Mouse (Mus musculus): ENCODE measurements around the gene Eif4enif1. TPM values are rescaled to one million over a fixed set of nuclear protein-coding genes. Genes with fewer than 3 reads are reported as not detected.
"Not testable (repeated sequence)": the region's sequence is repeated elsewhere in the genome, so short reads cannot be mapped to it uniquely, and the experiment has no call there.

Gene Eif4enif1
- total and polyA plus RNA-seq, 3 experiments: 42.8 to 235 (median 103) TPM

DNA sequence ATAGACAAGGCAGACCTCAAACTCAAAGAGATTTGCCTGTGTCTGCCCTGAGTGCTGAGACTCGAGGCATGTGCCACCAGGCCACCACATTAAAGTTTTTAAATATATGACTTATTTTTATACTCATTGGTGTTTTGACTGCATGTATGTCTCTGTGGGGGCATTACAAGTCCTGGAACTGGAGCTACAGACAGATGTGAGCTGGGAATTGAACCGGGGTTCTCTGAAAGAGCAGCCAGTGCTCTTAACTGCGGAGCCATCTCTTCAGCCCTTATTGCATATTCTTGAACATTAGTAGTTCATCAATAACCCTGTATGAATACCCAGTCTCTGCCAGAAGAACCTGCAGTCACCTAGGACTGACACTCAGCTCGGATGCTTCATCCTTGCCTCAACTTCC is 43.4 kb upstream of the Eif4enif1 start:
- H3K79me2 ChIP-seq (ENCODE audit: control insufficient read depth, insufficient read depth, low read length, poor library complexity); H3K9ac ChIP-seq (ENCODE audit: control insufficient read depth, low read depth, low read length, poor library complexity, severe bottlenecking); H3K27me3 ChIP-seq (ENCODE audit: control insufficient read depth in 1 of 2, insufficient read depth in 2 of 2, low read length in 2 of 2); H3K4me3 ChIP-seq (ENCODE audit: control insufficient read depth in 1 of 2, insufficient read depth in 1 of 2, low read depth in 2 of 2, low read length in 2 of 2); H3K27ac ChIP-seq (ENCODE audit: control insufficient read depth, low read depth, low read length); H3K4me1 ChIP-seq (ENCODE audit: control insufficient read depth in 1 of 2, insufficient read depth in 2 of 2, low read length in 2 of 2); H3K36me3 ChIP-seq (ENCODE audit: control insufficient read depth in 1 of 2, insufficient read depth in 2 of 2, low read length in 2 of 2); H3K9me3 ChIP-seq (replicated peaks; ENCODE audit: insufficient read depth, low read length); DNase-seq (ENCODE audit: low read depth, low spot score): not testable (repeated sequence)

- H3K9ac ChIP-seq (ENCODE audit: control insufficient read depth, low read depth, low read length, poor library complexity, severe bottlenecking); H3K79me2 ChIP-seq (ENCODE audit: control insufficient read depth, insufficient read depth, low read length, poor library complexity); DNase-seq (ENCODE audit: low read depth, low spot score); H3K27ac ChIP-seq (ENCODE audit: control insufficient read depth, low read depth, low read length); H3K4me1 ChIP-seq (ENCODE audit: control insufficient read depth in 1 of 2, insufficient read depth in 2 of 2, low read length in 2 of 2); H3K27me3 ChIP-seq (ENCODE audit: control insufficient read depth in 1 of 2, insufficient read depth in 2 of 2, low read length in 2 of 2); H3K36me3 ChIP-seq (ENCODE audit: control insufficient read depth in 1 of 2, insufficient read depth in 2 of 2, low read length in 2 of 2); H3K9me3 ChIP-seq (replicated peaks; ENCODE audit: insufficient read depth, low read length); H3K4me3 ChIP-seq (ENCODE audit: control insufficient read depth in 1 of 2, insufficient read depth in 1 of 2, low read depth in 2 of 2, low read length in 2 of 2): not testable (repeated sequence)
Observed at GRCm38 (mm10) chr11:3161370-3161769, 40.8 kb upstream of the Eif4enif1 start.

- H3K27me3 ChIP-seq (ENCODE audit: control insufficient read depth in 1 of 2, insufficient read depth in 2 of 2, low read length in 2 of 2); H3K27ac ChIP-seq (ENCODE audit: control insufficient read depth, low read depth, low read length); H3K4me3 ChIP-seq (ENCODE audit: control insufficient read depth in 1 of 2, insufficient read depth in 1 of 2, low read depth in 2 of 2, low read length in 2 of 2); H3K4me1 ChIP-seq (ENCODE audit: control insufficient read depth in 1 of 2, insufficient read depth in 2 of 2, low read length in 2 of 2); DNase-seq (ENCODE audit: low read depth, low spot score); H3K79me2 ChIP-seq (ENCODE audit: control insufficient read depth, insufficient read depth, low read length, poor library complexity); H3K9ac ChIP-seq (ENCODE audit: control insufficient read depth, low read depth, low read length, poor library complexity, severe bottlenecking); H3K36me3 ChIP-seq (ENCODE audit: control insufficient read depth in 1 of 2, insufficient read depth in 2 of 2, low read length in 2 of 2); H3K9me3 ChIP-seq (replicated peaks; ENCODE audit: insufficient read depth, low read length): not testable (repeated sequence)
Observed at GRCm38 (mm10) chr11:3162236-3162897, 39.8 kb upstream of the Eif4enif1 start.

DNA sequence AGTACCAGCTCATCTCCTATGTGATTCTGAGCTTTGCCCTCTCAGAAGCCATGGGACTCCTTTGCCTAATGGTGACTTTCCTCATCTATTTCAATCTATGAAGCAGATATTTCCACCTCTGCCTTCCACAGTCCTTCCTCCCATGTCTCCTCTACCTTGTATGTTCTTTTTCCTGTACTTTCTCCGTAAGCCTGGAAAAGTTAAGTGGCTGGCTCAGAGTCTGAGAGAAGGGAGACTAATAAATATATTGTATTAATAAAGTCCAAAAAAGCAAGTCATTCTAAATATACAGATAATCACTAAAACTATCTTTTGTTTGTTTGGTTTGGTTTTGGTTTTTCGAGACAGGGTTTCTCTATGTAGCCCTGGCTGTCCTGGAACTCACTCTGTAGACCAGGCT is 39.1 kb upstream of the Eif4enif1 start:
- H3K36me3 ChIP-seq (ENCODE audit: control insufficient read depth in 1 of 2, insufficient read depth in 2 of 2, low read length in 2 of 2); H3K79me2 ChIP-seq (ENCODE audit: control insufficient read depth, insufficient read depth, low read length, poor library complexity); H3K27me3 ChIP-seq (ENCODE audit: control insufficient read depth in 1 of 2, insufficient read depth in 2 of 2, low read length in 2 of 2); H3K4me1 ChIP-seq (ENCODE audit: control insufficient read depth in 1 of 2, insufficient read depth in 2 of 2, low read length in 2 of 2); H3K4me3 ChIP-seq (ENCODE audit: control insufficient read depth in 1 of 2, insufficient read depth in 1 of 2, low read depth in 2 of 2, low read length in 2 of 2); H3K9me3 ChIP-seq (replicated peaks; ENCODE audit: insufficient read depth, low read length); DNase-seq (ENCODE audit: low read depth, low spot score); H3K27ac ChIP-seq (ENCODE audit: control insufficient read depth, low read depth, low read length); H3K9ac ChIP-seq (ENCODE audit: control insufficient read depth, low read depth, low read length, poor library complexity, severe bottlenecking): not testable (repeated sequence)

DNA sequence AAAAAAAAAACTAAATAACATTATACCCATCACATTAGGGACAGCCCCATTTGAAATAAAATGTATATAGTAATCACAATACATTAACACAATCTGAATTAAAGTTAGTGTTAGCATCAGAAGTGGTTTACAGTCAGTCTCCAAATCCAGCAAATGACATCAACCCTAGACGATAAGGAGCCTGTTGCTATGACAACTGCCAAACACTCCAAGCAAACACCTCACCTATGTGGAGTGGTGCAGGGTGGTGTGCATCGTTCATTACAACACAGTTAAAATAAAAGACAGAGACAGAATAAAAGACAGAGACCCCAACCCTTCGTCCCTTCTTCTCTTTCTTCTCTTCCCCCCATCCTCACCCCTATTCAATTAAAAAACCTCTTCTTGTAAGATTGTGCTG is 38.5 kb upstream of the Eif4enif1 start:
- H3K79me2 ChIP-seq (ENCODE audit: control insufficient read depth, insufficient read depth, low read length, poor library complexity); H3K9ac ChIP-seq (ENCODE audit: control insufficient read depth, low read depth, low read length, poor library complexity, severe bottlenecking); H3K27ac ChIP-seq (ENCODE audit: control insufficient read depth, low read depth, low read length); H3K27me3 ChIP-seq (ENCODE audit: control insufficient read depth in 1 of 2, insufficient read depth in 2 of 2, low read length in 2 of 2); H3K36me3 ChIP-seq (ENCODE audit: control insufficient read depth in 1 of 2, insufficient read depth in 2 of 2, low read length in 2 of 2); H3K9me3 ChIP-seq (replicated peaks; ENCODE audit: insufficient read depth, low read length); H3K4me1 ChIP-seq (ENCODE audit: control insufficient read depth in 1 of 2, insufficient read depth in 2 of 2, low read length in 2 of 2); DNase-seq (ENCODE audit: low read depth, low spot score); H3K4me3 ChIP-seq (ENCODE audit: control insufficient read depth in 1 of 2, insufficient read depth in 1 of 2, low read depth in 2 of 2, low read length in 2 of 2): not testable (repeated sequence)

DNA sequence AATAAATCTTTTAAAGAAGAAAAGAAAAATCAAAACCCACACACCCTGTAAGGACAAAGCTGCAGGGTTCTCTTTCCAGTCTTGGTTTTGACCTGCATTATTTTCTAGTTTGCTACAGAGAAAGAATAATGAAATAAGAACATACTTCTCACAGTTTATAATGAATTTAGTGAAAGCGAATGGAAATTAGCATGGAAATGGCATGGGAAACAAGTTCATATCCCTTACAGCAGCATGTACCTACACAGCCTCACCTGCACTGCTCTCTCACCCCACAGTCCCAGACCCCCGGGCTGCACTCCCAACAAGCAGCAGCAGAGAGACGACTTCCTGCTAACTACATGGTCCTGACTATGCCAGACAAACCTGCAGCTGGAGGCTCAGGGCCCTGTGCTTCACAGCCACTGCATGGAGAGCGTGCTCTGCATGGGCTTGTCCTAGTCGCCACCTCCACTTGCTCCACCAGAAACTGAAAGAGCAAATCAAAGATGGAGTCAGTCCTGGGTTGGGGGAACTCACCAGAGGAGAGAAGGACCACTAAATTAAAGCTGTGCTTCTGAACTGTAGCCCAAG is 36.9 kb upstream of the Eif4enif1 start:
- not testable (repeated sequence) for H3K27me3 ChIP-seq (ENCODE audit: control insufficient read depth in 1 of 2, insufficient read depth in 2 of 2, low read length in 2 of 2); H3K27ac ChIP-seq (ENCODE audit: control insufficient read depth, low read depth, low read length); H3K9me3 ChIP-seq (replicated peaks; ENCODE audit: insufficient read depth, low read length); H3K4me3 ChIP-seq (ENCODE audit: control insufficient read depth in 1 of 2, insufficient read depth in 1 of 2, low read depth in 2 of 2, low read length in 2 of 2); H3K79me2 ChIP-seq (ENCODE audit: control insufficient read depth, insufficient read depth, low read length, poor library complexity); H3K4me1 ChIP-seq (ENCODE audit: control insufficient read depth in 1 of 2, insufficient read depth in 2 of 2, low read length in 2 of 2); H3K36me3 ChIP-seq (ENCODE audit: control insufficient read depth in 1 of 2, insufficient read depth in 2 of 2, low read length in 2 of 2); H3K9ac ChIP-seq (ENCODE audit: control insufficient read depth, low read depth, low read length, poor library complexity, severe bottlenecking)
- DNase-seq (ENCODE audit: low read depth, low spot score): peak; percentile 54

DNA sequence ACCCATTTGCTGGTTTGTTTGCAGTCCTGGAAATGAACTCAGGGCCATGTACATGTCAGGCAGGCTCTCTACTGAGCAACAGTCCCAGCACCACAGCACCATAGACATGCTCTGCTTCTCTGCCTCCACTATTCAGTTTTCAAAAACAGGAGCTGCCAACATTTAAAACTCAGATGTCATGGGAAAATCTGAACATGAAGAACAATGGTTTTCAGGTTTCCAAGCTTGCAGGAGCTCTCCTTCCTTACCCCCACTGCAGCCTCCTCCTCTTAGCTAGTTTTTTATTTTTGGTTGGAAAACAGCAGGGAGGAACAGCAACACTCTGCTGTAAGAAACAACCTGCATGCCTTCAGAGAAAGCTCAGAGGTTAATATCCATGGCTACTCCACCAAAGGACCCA is 35.9 kb upstream of the Eif4enif1 start:
- H3K36me3 ChIP-seq (ENCODE audit: control insufficient read depth in 1 of 2, insufficient read depth in 2 of 2, low read length in 2 of 2); H3K9me3 ChIP-seq (replicated peaks; ENCODE audit: insufficient read depth, low read length); H3K9ac ChIP-seq (ENCODE audit: control insufficient read depth, low read depth, low read length, poor library complexity, severe bottlenecking); DNase-seq (ENCODE audit: low read depth, low spot score); H3K4me3 ChIP-seq (ENCODE audit: control insufficient read depth in 1 of 2, insufficient read depth in 1 of 2, low read depth in 2 of 2, low read length in 2 of 2); H3K27me3 ChIP-seq (ENCODE audit: control insufficient read depth in 1 of 2, insufficient read depth in 2 of 2, low read length in 2 of 2); H3K4me1 ChIP-seq (ENCODE audit: control insufficient read depth in 1 of 2, insufficient read depth in 2 of 2, low read length in 2 of 2); H3K27ac ChIP-seq (ENCODE audit: control insufficient read depth, low read depth, low read length); H3K79me2 ChIP-seq (ENCODE audit: control insufficient read depth, insufficient read depth, low read length, poor library complexity): not testable (repeated sequence)
